Mouse (Mus musculus) intestine, embryonic 16.5 days (tissue): Measurements from ENCODE around the gene Rfxank. TPM values are rescaled to one million over a fixed set of nuclear protein-coding genes. Genes with fewer than 3 reads are reported as not detected.

Experiments
- ATAC-seq: fragments of 200-750 bp; cut with Nextera tagmentation; 2 replicates; pipeline ENCODE4 v1.8.0; 2017; ENCODE audit warnings: moderate TSS enrichment, moderate library complexity
- H3K27ac ChIP-seq: fragments of 300-500 bp; sonication (generic); 2 replicates; pipeline ENCODE4 v1.5.1; 2014; ENCODE audit warnings: mild to moderate bottlenecking, low read length
- H3K27me3 ChIP-seq: fragments of 300-500 bp; sonication (generic); replicated peaks from 2 replicates; pipeline ENCODE4 v1.6.1; 2014; ENCODE audit warnings: low read length, control low read depth, mixed read lengths; ENCODE audit not compliant: control insufficient read depth, insufficient read depth
- H3K36me3 ChIP-seq: fragments of 300-500 bp; sonication (generic); 2 replicates; pipeline ENCODE4 v1.6.1; 2014; ENCODE audit warnings: low read length, control low read depth; ENCODE audit not compliant: control insufficient read depth, insufficient read depth
- H3K4me1 ChIP-seq: fragments of 300-500 bp; sonication (generic); 2 replicates; pipeline ENCODE4 v1.6.1; 2014; ENCODE audit warnings: low read length, control low read depth, mixed read lengths; ENCODE audit not compliant: control insufficient read depth, insufficient read depth
- H3K4me2 ChIP-seq: fragments of 300-500 bp; sonication (generic); 2 replicates; pipeline ENCODE4 v1.6.1; 2014; ENCODE audit warnings: low read depth, low read length, control low read depth
- H3K4me3 ChIP-seq: fragments of 300-500 bp; sonication (generic); 2 replicates; pipeline ENCODE4 v1.5.1; 2014; ENCODE audit warnings: mild to moderate bottlenecking, low read length
- H3K9ac ChIP-seq: fragments of 300-500 bp; sonication (generic); 2 replicates; pipeline ENCODE4 v1.6.1; 2014; ENCODE audit warnings: low read depth, low read length
- H3K9me3 ChIP-seq: fragments of 300-500 bp; sonication (generic); 2 replicates; pipeline ENCODE4 v1.6.1; 2016; ENCODE audit warnings: low read length, control low read depth; ENCODE audit not compliant: control insufficient read depth
- WGBS: fragments of 180-500 bp; shearing (Covaris S2); extraction: QIAGEN DNeasy Blood & Tissue Kit; methylation state at CpG from one replicate; pipeline ENCODE4 v1.1.7; 2014; 5-methylcytosine and 5-hydroxymethylcytosine counted together
- polyA plus RNA-seq: library from polyadenylated mRNA; unstranded; fragments of >200 nt; fragmentation: Nextera tagmentation; extraction: Ambion mirVana; gene quantifications from 2 replicates; pipeline ENCODE4 v1.2.1, GENCODE M21; 2015

Gene Rfxank
- polyA plus RNA-seq, 1 experiment from 2014 or later, result 15.3 TPM

DNA sequence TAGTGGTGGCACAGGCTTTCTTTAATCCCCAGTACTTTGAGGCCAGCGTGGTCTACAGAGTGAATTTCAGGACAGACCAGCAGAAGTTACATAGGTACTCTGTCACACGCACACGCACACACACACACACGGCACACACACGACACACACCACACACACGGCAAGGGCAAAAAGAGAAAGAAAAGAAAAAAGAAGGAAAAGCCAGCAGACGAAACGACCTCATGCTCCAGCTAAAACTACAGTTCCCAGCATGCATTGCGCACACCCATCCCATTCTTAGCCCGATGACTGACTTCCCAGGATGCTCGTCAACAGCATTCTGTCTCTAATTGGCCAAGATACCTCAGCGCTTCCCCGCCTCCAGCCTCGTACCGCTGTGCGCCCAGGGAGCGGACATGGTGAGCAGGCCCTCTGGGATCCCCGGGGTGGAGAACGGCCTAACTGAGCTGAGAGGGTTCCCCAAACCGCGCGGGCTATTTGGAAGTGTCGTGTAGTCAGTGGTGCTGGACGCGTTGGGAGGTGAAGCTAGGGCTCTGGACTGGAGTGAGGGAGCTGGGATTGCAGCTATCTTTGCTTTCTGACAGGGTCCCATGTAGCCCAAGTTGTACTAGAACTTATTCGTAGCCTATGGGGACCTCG lies 33.2 kb upstream of the Rfxank start, which contains the start of gene Tmem161a:
Tmem161a (plus strand) TSS at position 314 of the 639 bp plus-strand sequence.
- ATAC-seq, result peak; percentile 97
- 0 out of 2 replicates have a peak, but pooled peaks cover 2% of the 10 kb centered on the region for H3K36me3 ChIP-seq
- H3K9ac ChIP-seq, result peak within 1 kb of the TSS; percentile 86
- peak within 1 kb of the TSS; percentile 71 for H3K4me2 ChIP-seq
- H3K4me1 ChIP-seq, result peaks cover 16% of the 10 kb centered on the region
- 0 out of 2 replicates have a peak within 1 kb of the TSS, but pooled peaks have one; percentile 7 for H3K27ac ChIP-seq
- 2% methylated on average over 27 of the region's 27 CpGs for WGBS
- H3K4me3 ChIP-seq, result peak within 1 kb of the TSS; percentile 83
- H3K9me3 ChIP-seq, result no peaks in the 10 kb centered on the region
- H3K27me3 ChIP-seq, result no peaks in the 10 kb centered on the region

DNA sequence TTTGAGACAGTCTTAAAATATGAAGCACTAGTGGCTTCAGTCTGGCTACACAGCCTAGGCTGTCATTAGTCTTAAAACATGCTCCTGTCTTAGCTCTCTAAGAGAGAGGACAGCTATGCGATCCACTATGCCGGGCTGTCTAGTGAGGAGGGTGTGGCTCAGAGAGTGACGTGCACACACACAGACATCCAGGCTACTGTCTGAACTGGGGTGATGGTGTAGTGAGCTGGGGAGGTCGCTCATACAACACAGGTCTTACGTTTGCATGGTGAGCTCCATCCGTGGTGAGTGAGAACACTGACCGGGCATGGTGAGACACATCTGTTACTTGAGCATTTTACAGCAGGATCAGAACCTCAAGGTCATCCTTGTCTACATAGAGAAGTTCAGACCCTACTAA lies 32.3 kb upstream of the Rfxank start:
- Histone ChIP-seq H3K9ac (no peak overlapping the region), H3K9me3 (no peaks in the 10 kb centered on the region), H3K36me3 (no peaks in the 10 kb centered on the region), H3K27ac (no peak overlapping the region), H3K4me3 (no peak overlapping the region), H3K4me1 (peaks cover 16% of the 10 kb centered on the region), H3K4me2 (no peak overlapping the region), H3K27me3 (no peaks in the 10 kb centered on the region)
- 72% methylated on average over 7 of the region's 7 CpGs for WGBS
- ATAC-seq, result peak; percentile 26; the same call in 1 of the 2 replicates

DNA sequence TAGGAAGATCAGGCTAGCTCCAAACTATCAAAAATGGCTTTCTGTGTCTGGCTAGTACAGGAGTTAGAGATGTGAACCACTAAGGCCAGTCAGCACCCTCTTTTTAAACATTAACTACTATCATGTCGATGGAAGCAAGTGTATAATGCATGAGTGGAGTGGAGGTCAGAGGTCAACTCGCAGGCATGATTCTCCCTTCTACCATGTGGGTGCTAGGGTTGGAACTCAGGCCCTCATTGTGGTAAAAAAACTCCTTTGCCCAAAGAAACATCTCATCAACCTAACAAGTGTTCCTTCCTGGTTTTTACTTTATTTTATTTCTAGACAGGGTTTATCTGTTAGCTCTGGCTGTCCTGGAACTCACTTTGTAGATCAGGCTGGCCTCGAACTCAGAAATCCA lies 31.8 kb upstream of the Rfxank start:
- no peaks in the 10 kb centered on the region for H3K9me3 ChIP-seq
- H3K27me3 ChIP-seq, result peaks cover 3% of the 10 kb centered on the region; the same call in 1 of the 2 replicates
- no peak overlapping the region for H3K27ac ChIP-seq
- H3K4me1 ChIP-seq, result peaks cover 16% of the 10 kb centered on the region
- H3K36me3 ChIP-seq, result no peaks in the 10 kb centered on the region
- no peak overlapping the region for H3K4me2 ChIP-seq
- no peak overlapping the region for H3K4me3 ChIP-seq
- H3K9ac ChIP-seq, result no peak overlapping the region
- WGBS, result 57% methylated on average over 3 of the region's 3 CpGs
- no peak for ATAC-seq

DNA sequence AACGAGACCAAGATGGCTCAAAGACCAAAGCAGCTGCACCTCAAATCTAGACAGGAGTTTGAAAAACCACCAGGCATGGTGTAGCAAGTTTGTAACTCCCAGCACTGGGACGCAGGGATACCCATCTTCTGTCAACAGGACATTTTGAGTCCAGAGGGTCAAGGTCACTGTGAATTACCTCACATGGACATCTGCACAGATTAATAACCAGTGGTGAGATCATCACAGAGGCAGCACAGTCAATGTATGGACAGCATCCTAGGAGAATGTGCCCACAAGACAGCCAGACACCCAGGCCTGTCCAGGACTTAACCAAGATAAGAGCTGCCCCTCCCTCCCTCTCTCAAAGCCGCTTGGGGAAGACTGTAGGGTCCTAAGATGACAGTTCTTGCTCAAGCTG lies 31.2 kb upstream of the Rfxank start:
- WGBS, result 73% methylated on average over 3 of the region's 3 CpGs
- Histone ChIP-seq H3K9me3 (no peaks in the 10 kb centered on the region), H3K27ac (no peak overlapping the region), H3K4me1 (peaks cover 16% of the 10 kb centered on the region), H3K27me3 (peaks cover 3% of the 10 kb centered on the region; the same call in 1 of the 2 replicates), H3K9ac (no peak overlapping the region), H3K4me3 (no peak overlapping the region), H3K4me2 (no peak overlapping the region), H3K36me3 (no peaks in the 10 kb centered on the region)
- ATAC-seq, result no peak

DNA sequence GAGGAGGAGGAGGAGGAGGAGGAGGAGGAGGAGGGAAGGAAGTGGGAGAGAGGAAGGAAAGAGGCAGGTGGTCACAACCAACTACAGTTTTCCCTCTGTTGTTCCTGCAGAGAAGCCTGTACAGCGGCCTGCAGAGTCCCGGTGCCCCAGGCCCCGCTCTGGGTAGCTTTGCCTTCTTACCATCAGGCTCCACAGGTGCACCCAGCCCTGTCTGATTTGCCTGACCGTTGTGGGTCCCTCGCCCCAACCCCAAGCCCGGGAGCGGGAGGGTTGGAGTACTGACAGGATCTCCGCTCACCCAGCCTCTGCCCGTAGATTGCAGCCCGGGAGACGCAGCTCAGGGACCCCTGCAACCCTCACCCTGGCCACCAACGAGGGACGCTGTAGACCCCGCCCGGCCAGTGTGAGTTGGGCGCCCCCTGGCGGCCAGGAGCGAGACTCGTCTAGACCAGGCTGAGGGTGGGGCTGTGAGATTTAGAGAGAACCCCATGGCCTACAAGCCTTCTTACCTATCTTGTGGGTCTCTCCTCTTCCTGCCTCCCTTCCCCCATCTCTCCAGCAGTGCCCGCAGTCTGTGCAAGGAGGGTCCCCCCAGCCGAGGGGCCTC lies 27.7 kb upstream of the Rfxank start:
- Histone ChIP-seq H3K27me3 (peaks cover 3% of the 10 kb centered on the region; the same call in 1 of the 2 replicates), H3K36me3 (no peaks in the 10 kb centered on the region), H3K4me1 (no peaks in the 10 kb centered on the region), H3K9me3 (no peaks in the 10 kb centered on the region), H3K9ac (peak overlapping the region; percentile 53; the same call in 1 of the 2 replicates), H3K27ac (no peak overlapping the region), H3K4me2 (peak overlapping the region; percentile 53), H3K4me3 (peak overlapping the region; percentile 18)
- peak; percentile 75 for ATAC-seq
- WGBS, result 2% methylated on average over 21 of the region's 21 CpGs

DNA sequence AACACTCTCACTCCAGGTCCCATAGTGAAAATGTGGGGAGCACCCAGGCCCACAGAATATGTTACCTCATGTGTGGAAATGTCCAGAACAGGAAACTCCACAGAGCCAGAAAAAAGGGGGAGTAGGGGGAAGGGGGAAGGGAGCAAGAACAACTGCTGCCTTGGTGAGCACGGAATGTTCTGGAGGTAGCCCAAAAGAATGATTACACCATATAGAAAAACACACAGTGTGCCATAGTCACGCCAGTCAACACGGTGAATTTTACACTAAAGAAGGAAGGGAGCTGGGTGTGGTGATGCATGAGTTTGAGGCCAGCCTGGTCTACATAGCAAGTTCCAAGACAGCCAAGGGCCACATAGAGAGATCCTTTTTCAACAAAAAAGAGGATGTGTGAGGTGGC lies 24.4 kb upstream of the Rfxank start:
- WGBS, result 77% methylated on average over 3 of the region's 3 CpGs
- peaks cover 3% of the 10 kb centered on the region; the same call in 1 of the 2 replicates for H3K27me3 ChIP-seq
- no peaks in the 10 kb centered on the region for H3K36me3 ChIP-seq
- H3K9ac ChIP-seq, result no peak overlapping the region
- H3K27ac ChIP-seq, result no peak overlapping the region
- no peaks in the 10 kb centered on the region for H3K9me3 ChIP-seq
- H3K4me1 ChIP-seq, result peaks cover 5% of the 10 kb centered on the region; the same call in 1 of the 2 replicates
- H3K4me3 ChIP-seq, result no peak overlapping the region
- H3K4me2 ChIP-seq, result no peak overlapping the region
- ATAC-seq, result no peak

DNA sequence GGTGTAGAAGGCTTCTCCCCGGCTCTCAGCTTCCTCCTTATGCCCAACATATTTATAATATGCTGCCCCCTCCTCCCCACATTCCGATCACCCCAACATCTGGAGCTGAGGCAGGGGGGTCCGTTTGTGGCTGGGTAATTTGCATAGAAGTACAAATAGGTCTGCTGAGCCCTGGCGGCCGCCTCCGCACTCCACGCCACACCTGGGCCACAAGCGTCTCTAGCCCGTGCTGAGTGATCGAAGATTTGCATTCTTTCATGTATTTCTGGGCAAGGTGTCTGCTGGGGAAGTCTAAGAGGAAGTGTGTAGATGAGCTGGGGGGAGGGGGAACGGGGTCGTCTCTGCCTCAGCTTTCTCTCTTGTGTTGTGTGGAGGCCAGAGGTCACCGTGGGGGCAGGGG lies 21.1 kb upstream of the Rfxank start:
- Histone ChIP-seq H3K27ac (no peak overlapping the region), H3K27me3 (no peaks in the 10 kb centered on the region), H3K4me3 (no peak overlapping the region), H3K4me2 (no peak overlapping the region), H3K9ac (0 out of 2 replicates have a peak overlapping the region, but pooled peaks have one; percentile 10), H3K9me3 (no peaks in the 10 kb centered on the region), H3K4me1 (peaks cover 7% of the 10 kb centered on the region; the same call in 1 of the 2 replicates), H3K36me3 (no peaks in the 10 kb centered on the region)
- ATAC-seq, result no peak
- WGBS, result 66% methylated on average over 13 of the region's 13 CpGs

DNA sequence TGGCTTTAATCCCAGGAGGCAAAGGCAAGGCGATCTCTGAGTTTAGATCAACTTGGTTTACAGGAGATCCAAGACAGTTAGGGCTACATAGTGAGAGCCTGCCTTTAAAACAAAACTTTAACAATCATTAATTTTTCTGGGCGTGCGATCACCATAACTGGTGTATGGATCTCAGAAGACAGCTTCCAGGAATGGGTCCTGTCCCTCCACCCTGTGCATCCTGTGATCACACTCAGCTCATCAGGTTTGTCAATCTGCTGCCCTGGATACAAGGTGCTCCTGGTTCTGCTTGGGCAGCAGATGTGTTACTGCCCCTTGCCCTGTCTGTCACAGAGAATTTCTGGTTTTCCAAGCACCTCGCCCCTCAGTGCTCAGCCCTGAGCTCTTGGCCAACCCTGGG lies 20.3 kb upstream of the Rfxank start:
- H3K27me3 ChIP-seq, result no peaks in the 10 kb centered on the region
- H3K4me2 ChIP-seq, result no peak overlapping the region
- H3K36me3 ChIP-seq, result no peaks in the 10 kb centered on the region
- no peak overlapping the region for H3K9ac ChIP-seq
- WGBS, result 80% methylated on average over 4 of the region's 4 CpGs
- no peak overlapping the region for H3K27ac ChIP-seq
- H3K4me3 ChIP-seq, result no peak overlapping the region
- H3K9me3 ChIP-seq, result no peaks in the 10 kb centered on the region
- peaks cover 7% of the 10 kb centered on the region; the same call in 1 of the 2 replicates for H3K4me1 ChIP-seq
- ATAC-seq, result no peak

DNA sequence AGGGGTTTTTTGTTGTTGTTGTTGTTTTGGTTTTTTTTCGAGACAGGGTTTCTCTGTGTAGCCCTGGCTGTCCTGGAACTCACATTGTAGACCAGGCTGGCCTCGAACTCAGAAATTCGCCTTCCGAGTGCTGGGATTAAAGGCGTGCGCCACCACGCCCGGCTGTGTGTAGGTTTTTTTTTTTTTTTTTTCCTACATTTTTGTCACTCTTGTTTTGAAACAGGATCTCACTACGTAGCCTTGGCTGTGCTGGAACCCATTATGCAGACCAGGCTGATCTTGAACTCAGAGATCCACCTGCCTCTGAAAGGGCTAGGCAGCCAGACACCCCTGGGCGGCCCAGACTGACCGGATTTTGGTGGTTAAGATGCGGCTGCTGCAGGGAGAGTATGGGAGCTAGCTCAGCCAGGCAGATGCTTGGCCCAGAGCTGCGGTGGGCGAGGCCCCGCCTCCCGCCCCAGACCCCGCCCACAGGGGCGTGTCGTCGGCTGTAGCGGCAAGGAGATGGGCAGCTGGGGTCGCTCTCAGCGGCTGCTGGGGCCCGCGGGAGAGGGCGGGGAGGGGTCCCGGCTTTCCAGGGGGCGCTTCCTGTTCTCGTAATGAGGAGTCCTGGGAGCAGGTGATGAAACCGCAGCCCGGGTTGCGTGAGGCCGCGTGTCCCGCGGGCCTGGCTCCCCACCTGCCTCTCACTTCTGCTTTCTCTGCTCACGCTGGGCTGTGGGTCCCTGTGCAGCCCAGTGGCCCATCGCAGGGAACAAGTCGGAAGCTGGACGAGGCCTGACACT lies 19.3 kb upstream of the Rfxank start:
- peaks cover 7% of the 10 kb centered on the region; the same call in 1 of the 2 replicates for H3K4me1 ChIP-seq

More for the DNA sequence above, 19.3 kb upstream of the Rfxank start:
- 11% methylated on average over 40 of the region's 40 CpGs for WGBS
- Histone ChIP-seq H3K9me3 (no peaks in the 10 kb centered on the region), H3K27ac (no peak overlapping the region; the same call in 1 of the 2 replicates), H3K9ac (peak overlapping the region; percentile 70), H3K4me3 (peak overlapping the region; percentile 63), H3K36me3 (no peaks in the 10 kb centered on the region), H3K4me2 (peak overlapping the region; percentile 91), H3K27me3 (0 out of 2 replicates have a peak, but pooled peaks cover 1% of the 10 kb centered on the region)
- peak; percentile 94 for ATAC-seq
